Mouse (Mus musculus): Measurements from ENCODE around the gene Bag2.

Gene Bag2

GRCm38 (mm10) chr1:33757491-33758041 is at the start of gene Bag2:
Gene Bag2, minus strand, starts transcription at chr1:33757795.
- peak; percentile 79 for DNase-seq

GRCm38 (mm10) chr1:33803323-33803722 is 45.7 kb upstream of the Bag2 start:
- DNase-seq, result no peak

GRCm38 (mm10) chr1:33799620-33800019 is 42.0 kb upstream of the Bag2 start:
- no peak for DNase-seq

- no peak for DNase-seq
Observed at GRCm38 (mm10) chr1:33788493-33788892, 30.9 kb upstream of the Bag2 start.

- no peak for DNase-seq
Observed at GRCm38 (mm10) chr1:33788072-33788471, 30.5 kb upstream of the Bag2 start.

GRCm38 (mm10) chr1:33784561-33784960 is 27.0 kb upstream of the Bag2 start:
- no peak for DNase-seq

- DNase-seq, result no peak
Observed at GRCm38 (mm10) chr1:33776175-33776611, 18.6 kb upstream of the Bag2 start.

- DNase-seq, result no peak
Observed at GRCm38 (mm10) chr1:33772106-33772505, 14.5 kb upstream of the Bag2 start.

GRCm38 (mm10) chr1:33771621-33772020 is 14.0 kb upstream of the Bag2 start:
- DNase-seq, result no peak

GRCm38 (mm10) chr1:33768827-33769226 is 11.2 kb upstream of the Bag2 start:
- no peak for DNase-seq

GRCm38 (mm10) chr1:33768091-33768787 is 10.6 kb upstream of the Bag2 start:
- no peak for DNase-seq

- DNase-seq, result no peak
Observed at GRCm38 (mm10) chr1:33766520-33767508, 9.2 kb upstream of the Bag2 start.

GRCm38 (mm10) chr1:33765468-33766080 is 8.0 kb upstream of the Bag2 start:
- DNase-seq, result no peak

GRCm38 (mm10) chr1:33763826-33764225 is 6.2 kb upstream of the Bag2 start:
- no peak for DNase-seq

GRCm38 (mm10) chr1:33758488-33758887 is 893 bp upstream of the Bag2 start:
- DNase-seq, result no peak

GRCm38 (mm10) chr1:33757033-33757413 is 572 bp downstream of the Bag2 start:
- DNase-seq, result peak; percentile 21

- no peak for DNase-seq
Observed at GRCm38 (mm10) chr1:33756258-33757032, 1.1 kb downstream of the Bag2 start.

- no peak for DNase-seq
Observed at GRCm38 (mm10) chr1:33755799-33756198, 1.8 kb downstream of the Bag2 start.

GRCm38 (mm10) chr1:33754965-33755735 is 2.4 kb downstream of the Bag2 start:
- DNase-seq, result peak; percentile 78

- peak; percentile 48 for DNase-seq
Observed at GRCm38 (mm10) chr1:33754089-33754488, 3.5 kb downstream of the Bag2 start.

GRCm38 (mm10) chr1:33751283-33751682 is 6.3 kb downstream of the Bag2 start:
- DNase-seq, result no peak
